Mouse (Mus musculus) heart, embryonic 16.5 days (tissue): Measurements from ENCODE around the gene Ifngr2. TPM values are rescaled to one million over a fixed set of nuclear protein-coding genes. Genes with fewer than 3 reads are reported as not detected.

ENCODE experiments used
- ATAC-seq: fragments of 200-750 bp; cut with Nextera tagmentation; replicated peaks from 2 replicates; pipeline ENCODE4 v1.8.0; 2017; ENCODE audit warnings: moderate number of reproducible peaks; ENCODE audit not compliant: insufficient read depth, low FRiP score; ENCODE audit errors: extremely low read depth
- H3K27ac ChIP-seq: fragments of 300-500 bp; sonication (generic); 2 replicates; pipeline ENCODE4 v1.5.1; 2014; ENCODE audit warnings: mild to moderate bottlenecking, low read length, control low read depth, moderate library complexity
- H3K27me3 ChIP-seq: fragments of 300-500 bp; sonication (generic); 2 replicates; pipeline ENCODE4 v1.6.1; 2014; ENCODE audit warnings: low read length, mixed read lengths; ENCODE audit not compliant: control insufficient read depth, insufficient read depth
- H3K36me3 ChIP-seq: fragments of 300-500 bp; sonication (generic); 2 replicates; pipeline ENCODE4 v1.6.1; 2014; ENCODE audit not compliant: control insufficient read depth, insufficient read depth
- H3K4me1 ChIP-seq: fragments of 300-500 bp; sonication (generic); 2 replicates; pipeline ENCODE4 v1.6.1; 2014; ENCODE audit warnings: low read length, mixed read lengths; ENCODE audit not compliant: control insufficient read depth, insufficient read depth
- H3K4me2 ChIP-seq: fragments of 300-500 bp; sonication (generic); 2 replicates; pipeline ENCODE4 v1.6.1; 2014; ENCODE audit warnings: low read depth, mild to moderate bottlenecking, control low read depth, low read length
- H3K4me3 ChIP-seq: fragments of 300-500 bp; sonication (generic); 2 replicates; pipeline ENCODE4 v1.5.1; 2014; ENCODE audit warnings: mild to moderate bottlenecking, control low read depth, low read length
- H3K9ac ChIP-seq: fragments of 300-500 bp; sonication (generic); 2 replicates; pipeline ENCODE4 v1.6.1; 2014; ENCODE audit warnings: low read length, control low read depth
- H3K9me3 ChIP-seq: fragments of 300-500 bp; sonication (generic); replicated peaks from 2 replicates; pipeline ENCODE4 v1.6.1; 2016; ENCODE audit warnings: low read length; ENCODE audit not compliant: control insufficient read depth
- WGBS: fragments of 180-500 bp; shearing (Covaris S2); extraction: QIAGEN DNeasy Blood & Tissue Kit; methylation state at CpG from one replicate; pipeline ENCODE4 v1.1.7; 2014; 5-methylcytosine and 5-hydroxymethylcytosine counted together
- polyA plus RNA-seq: library from polyadenylated mRNA; unstranded; fragments of >200 nt; fragmentation: Nextera tagmentation; extraction: Ambion mirVana; gene quantifications from 2 replicates; pipeline ENCODE4 v1.2.1, GENCODE M21; 2015

Ifngr2 gene
- polyA plus RNA-seq, 1 experiment from 2014 or later = 134 TPM

DNA sequence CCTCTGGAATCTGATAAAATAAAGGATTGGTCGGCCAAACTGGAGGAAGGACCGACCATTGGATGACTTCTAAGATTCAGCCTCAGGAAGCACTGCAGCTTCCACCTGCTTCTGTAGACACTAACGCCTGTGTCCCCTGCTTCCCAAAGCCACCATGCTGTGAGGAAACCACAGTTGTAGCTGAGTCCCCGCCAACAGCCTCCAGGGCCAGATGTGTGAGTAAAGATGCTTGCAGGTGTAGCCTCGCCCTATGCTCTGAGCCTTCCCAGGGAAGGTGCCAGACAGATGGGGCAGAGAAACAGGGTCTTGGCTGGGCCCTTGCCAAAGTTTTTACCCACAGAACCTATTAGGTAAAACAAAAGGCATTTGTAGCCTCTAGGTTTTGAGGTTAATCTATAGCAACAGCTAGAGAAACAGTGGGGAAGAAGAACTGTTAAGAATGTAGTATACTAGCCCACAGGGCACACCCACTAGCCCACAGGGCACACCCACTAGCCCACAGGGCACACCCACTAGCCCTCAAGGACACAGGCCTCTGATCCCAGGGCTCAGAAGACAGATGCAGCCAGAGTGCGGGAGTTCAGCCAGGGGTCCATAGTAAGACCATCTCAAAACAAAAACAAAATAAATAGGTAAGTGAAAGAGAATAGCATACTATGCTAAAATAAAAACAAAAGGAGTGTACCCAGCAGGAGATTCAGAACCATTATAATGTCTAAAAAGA, 41.0 kb downstream of the Ifngr2 start:
- Histone ChIP-seq H3K9me3 (no peaks in the 10 kb centered on the region), H3K4me1 (no peaks in the 10 kb centered on the region), H3K36me3 (peaks cover 6% of the 10 kb centered on the region; the same call in 1 of the 2 replicates), H3K9ac (no peak overlapping the region), H3K27me3 (no peaks in the 10 kb centered on the region), H3K27ac (no peak overlapping the region; the same call in 1 of the 2 replicates), H3K4me2 (no peak overlapping the region), H3K4me3 (no peak overlapping the region)
- 61% methylated on average over 6 of the region's 6 CpGs for WGBS
- no peak for ATAC-seq

DNA sequence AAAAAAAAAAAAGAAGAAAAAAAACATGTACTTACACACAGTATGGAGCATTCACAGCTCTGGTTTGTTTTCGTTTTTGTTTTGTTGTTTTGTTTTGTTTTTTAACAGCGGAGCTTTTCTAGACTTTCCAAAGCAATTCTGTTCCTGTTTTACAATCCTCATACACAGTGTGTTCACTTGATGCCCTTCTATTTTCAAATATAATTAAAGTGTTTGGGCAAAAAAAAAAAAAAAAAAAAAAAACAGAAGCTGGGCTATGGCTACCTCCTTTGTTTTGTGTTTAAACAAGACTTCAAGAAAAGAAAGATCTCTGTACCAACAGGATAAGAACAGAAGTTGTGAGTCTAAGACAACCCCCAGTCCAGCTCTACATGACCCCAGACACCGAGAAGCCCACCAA, 41.8 kb downstream of the Ifngr2 start:
- no peak overlapping the region for H3K9ac ChIP-seq
- no peaks in the 10 kb centered on the region for H3K9me3 ChIP-seq
- H3K27ac ChIP-seq = no peak overlapping the region
- ATAC-seq = no peak
- peaks cover 6% of the 10 kb centered on the region; the same call in 1 of the 2 replicates for H3K36me3 ChIP-seq
- H3K4me1 ChIP-seq = no peaks in the 10 kb centered on the region
- H3K4me3 ChIP-seq = no peak overlapping the region
- no peaks in the 10 kb centered on the region for H3K27me3 ChIP-seq
- 84% methylated on average over 3 of the region's 3 CpGs for WGBS
- H3K4me2 ChIP-seq = no peak overlapping the region

DNA sequence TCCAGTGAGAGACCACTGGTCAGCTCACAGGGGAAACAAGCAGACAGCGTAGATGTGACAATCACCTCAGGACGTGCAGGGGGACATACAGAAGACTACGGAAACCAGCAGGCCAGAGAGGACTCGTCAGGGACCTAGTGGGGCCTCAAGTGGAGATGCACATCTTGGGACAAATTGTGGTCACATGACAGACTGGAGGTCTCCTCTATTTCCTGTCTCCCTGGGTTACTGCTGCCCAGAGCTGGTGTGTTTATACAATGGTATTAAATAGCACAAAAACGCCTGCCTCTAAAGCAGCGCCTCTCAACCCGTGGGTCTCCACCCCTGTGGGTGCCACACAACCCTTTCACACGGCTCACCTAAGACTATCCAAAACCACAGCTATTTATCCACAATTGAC, 45.3 kb downstream of the Ifngr2 start:
- Histone ChIP-seq H3K4me1 (peaks cover 6% of the 10 kb centered on the region), H3K4me3 (no peak overlapping the region), H3K36me3 (no peaks in the 10 kb centered on the region), H3K27me3 (no peaks in the 10 kb centered on the region), H3K9me3 (no peaks in the 10 kb centered on the region), H3K27ac (no peak overlapping the region), H3K9ac (no peak overlapping the region), H3K4me2 (no peak overlapping the region)
- WGBS = 66% methylated on average over 8 of the region's 8 CpGs
- no peak for ATAC-seq

DNA sequence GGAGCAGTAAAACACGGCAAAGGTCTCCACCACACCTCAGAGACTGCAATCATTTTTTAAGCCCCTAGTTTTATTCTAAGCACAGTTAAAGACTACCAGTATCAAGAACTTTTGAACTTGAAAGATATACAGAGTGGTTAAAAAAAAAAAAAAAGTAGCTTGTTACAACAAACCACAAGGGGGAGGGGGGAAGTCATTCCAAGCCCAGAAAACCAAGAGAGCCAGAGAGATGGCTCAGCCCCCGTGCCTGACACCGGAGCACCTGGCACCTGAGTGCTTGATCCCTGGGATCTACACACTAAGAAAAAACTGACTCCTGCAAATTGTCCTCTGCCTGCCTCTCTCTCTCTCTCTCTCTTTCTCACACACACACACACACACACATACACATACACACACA, 46.4 kb downstream of the Ifngr2 start:
- Histone ChIP-seq H3K9me3 (no peaks in the 10 kb centered on the region), H3K36me3 (no peaks in the 10 kb centered on the region), H3K4me3 (no peak overlapping the region), H3K27me3 (no peaks in the 10 kb centered on the region), H3K27ac (no peak overlapping the region; the same call in 1 of the 2 replicates), H3K4me2 (no peak overlapping the region), H3K4me1 (peaks cover 9% of the 10 kb centered on the region), H3K9ac (no peak overlapping the region)
- ATAC-seq = no peak
- 59% methylated on average over 3 of the region's 3 CpGs for WGBS

DNA sequence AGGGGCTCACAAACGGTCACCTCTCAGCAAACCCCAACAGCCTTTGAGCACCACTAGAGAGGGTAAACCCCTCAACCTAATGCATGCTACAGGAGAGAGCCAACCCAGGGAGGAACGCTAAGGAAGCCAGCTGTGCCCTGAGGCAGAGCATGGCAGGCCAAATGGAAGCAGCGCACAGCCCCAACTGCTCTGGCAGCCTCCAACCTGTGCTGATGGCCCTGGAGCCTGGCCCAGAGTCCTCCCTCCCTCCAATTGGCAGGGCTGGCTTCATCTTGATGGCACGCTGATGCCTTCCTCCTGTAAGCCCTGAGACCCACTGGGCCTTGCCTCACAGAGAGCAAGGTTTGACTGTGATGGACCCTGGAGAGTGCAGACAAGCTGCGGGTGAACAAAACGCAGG, 48.2 kb downstream of the Ifngr2 start:
- H3K4me3 ChIP-seq = no peak overlapping the region
- H3K4me2 ChIP-seq = no peak overlapping the region
- H3K9ac ChIP-seq = peak overlapping the region; percentile 23; the same call in 1 of the 2 replicates
- WGBS = 86% methylated on average over 6 of the region's 6 CpGs
- no peaks in the 10 kb centered on the region for H3K36me3 ChIP-seq
- H3K9me3 ChIP-seq = no peaks in the 10 kb centered on the region
- ATAC-seq = no peak
- peaks cover 9% of the 10 kb centered on the region for H3K4me1 ChIP-seq
- H3K27me3 ChIP-seq = no peaks in the 10 kb centered on the region
- H3K27ac ChIP-seq = no peak overlapping the region

DNA sequence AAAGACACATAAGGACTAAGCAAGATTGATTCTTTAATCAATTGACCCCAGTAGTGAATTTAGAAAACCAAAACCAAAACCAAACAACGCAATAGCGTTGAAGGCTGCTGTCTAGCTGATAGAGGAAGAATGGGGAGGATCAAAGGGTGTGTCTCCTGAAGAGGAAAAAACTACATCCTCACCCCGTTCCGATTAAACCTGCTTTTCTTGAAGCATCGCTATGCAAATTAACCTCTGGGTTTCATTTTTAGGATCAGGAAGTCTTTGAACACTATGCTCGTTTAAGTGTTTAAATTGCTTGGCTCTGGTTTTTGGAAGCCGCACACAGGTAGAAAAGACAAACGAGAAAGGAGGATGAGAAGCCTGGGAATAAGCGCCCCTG, 49.5 kb downstream of the Ifngr2 start:
- Histone ChIP-seq H3K4me1 (peaks cover 9% of the 10 kb centered on the region), H3K9me3 (no peaks in the 10 kb centered on the region), H3K27me3 (no peaks in the 10 kb centered on the region), H3K9ac (peak overlapping the region; percentile 42), H3K27ac (no peak overlapping the region), H3K36me3 (no peaks in the 10 kb centered on the region), H3K4me3 (peak overlapping the region; percentile 89), H3K4me2 (peak overlapping the region; percentile 95)
- no peak for ATAC-seq
- 19% methylated on average over 9 of the region's 9 CpGs for whole genome bisulfite sequencing

DNA sequence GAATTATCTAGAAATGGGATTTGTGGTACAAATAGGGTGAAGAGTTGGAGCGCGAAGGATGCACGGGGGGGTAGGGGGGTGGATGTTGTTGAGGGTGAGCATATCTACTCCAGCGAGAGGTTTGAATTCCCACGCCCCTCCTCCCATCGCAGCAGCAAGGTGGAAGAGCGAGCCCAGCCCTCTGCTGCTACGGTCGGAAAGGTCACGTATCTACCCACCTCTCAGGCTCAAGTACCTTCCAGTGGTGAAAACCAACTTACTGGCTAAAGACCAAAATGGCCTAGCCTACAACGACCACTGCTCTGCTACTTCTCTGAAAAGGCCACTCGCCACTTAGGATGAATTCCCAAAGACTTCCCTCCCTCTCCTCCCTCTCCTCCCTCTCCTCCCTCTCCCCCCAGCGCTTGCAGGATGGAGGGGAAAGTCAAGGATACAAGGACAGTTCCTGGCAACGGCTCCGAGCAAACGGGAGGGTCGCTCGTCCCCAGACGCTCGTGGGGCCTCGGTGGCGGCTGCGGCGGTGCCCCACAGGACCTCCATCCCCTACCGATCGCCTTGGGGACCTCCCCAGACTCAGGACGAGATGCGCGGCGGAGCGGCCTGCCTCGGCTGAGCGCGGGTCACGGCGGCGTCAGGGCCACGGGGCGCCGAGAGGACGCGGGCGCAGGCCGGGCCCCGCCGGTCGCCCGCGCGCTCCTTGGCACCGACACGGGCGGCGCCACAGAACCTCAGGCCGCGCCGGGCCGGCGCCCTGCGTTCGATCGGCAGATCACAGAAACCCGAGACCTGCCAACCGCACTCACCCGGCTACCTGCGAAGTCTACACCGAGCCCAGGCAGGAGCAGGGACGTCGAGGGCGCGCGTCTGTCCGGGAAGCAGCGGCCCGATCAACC, 50.2 kb downstream of the Ifngr2 start:
- peak; percentile 53 for ATAC-seq

DNA sequence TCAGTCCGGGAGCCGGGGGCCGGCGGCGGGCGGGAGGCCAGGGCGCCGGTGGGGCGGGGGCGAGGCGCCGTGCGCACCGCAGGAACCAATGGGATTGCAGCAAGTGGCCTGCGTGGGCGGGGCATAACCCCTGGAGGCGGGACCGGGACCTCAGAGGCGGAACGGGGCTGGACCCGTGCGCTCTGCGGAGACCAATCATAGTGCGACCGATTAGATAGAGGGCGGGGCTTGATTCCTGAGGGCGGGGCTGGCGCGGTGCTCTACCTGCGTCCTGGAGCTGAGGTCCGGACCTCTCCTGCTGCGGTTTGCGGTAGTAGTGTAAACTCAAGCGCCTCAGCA, 50.8 kb downstream of the Ifngr2 start, which contains the start of gene Tmem50b:
Gene Tmem50b (minus strand): TSS at position 129 of the 339 bp plus-strand sequence.
- Histone ChIP-seq H3K4me2 (peak within 1 kb of the TSS; percentile 95), H3K9me3 (no peaks in the 10 kb centered on the region), H3K9ac (peak within 1 kb of the TSS; percentile 88), H3K27ac (peak within 1 kb of the TSS; percentile 76), H3K4me1 (peaks cover 9% of the 10 kb centered on the region), H3K36me3 (no peaks in the 10 kb centered on the region), H3K27me3 (no peaks in the 10 kb centered on the region), H3K4me3 (peak within 1 kb of the TSS; percentile 89)
- WGBS = under 1% methylated on average over 34 of the region's 34 CpGs
- peak; percentile 99 for ATAC-seq

More for the DNA sequence above, 50.2 kb downstream of the Ifngr2 start:
- H3K4me3 ChIP-seq = peak overlapping the region; percentile 89
- peak overlapping the region; percentile 76 for H3K27ac ChIP-seq
- no peaks in the 10 kb centered on the region for H3K27me3 ChIP-seq
- H3K9me3 ChIP-seq = no peaks in the 10 kb centered on the region
- under 1% methylated on average over 75 of the region's 75 CpGs for WGBS
- peak overlapping the region; percentile 88 for H3K9ac ChIP-seq
- peak overlapping the region; percentile 95 for H3K4me2 ChIP-seq
- H3K36me3 ChIP-seq = no peaks in the 10 kb centered on the region
- H3K4me1 ChIP-seq = peaks cover 9% of the 10 kb centered on the region

DNA sequence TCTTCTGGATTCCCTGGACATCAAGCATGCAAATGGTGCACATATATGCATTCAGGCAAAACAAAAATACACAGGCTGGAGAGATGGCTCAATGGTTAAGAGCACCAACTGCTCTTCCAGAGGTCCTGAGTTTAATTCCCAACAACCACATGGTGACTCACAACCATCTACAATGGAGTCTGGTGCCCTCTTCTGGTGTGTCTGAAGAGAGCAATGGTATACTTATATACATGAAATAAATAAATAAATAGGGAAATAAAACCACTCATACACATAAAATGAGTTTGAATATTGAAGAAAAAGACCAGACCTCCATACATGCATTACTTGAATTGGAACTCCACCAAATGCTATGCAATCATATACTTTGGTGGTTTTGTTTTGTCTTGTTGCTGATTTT, 52.4 kb downstream of the Ifngr2 start:
- ATAC-seq = no peak
- Histone ChIP-seq H3K9ac (no peak overlapping the region), H3K36me3 (no peaks in the 10 kb centered on the region), H3K27me3 (no peaks in the 10 kb centered on the region), H3K4me1 (peaks cover 9% of the 10 kb centered on the region), H3K4me3 (no peak overlapping the region), H3K9me3 (no peaks in the 10 kb centered on the region), H3K4me2 (no peak overlapping the region), H3K27ac (no peak overlapping the region)
